8 mouse cellular contexts compared by ENCODE assay signal in the genomic region with DNA sequence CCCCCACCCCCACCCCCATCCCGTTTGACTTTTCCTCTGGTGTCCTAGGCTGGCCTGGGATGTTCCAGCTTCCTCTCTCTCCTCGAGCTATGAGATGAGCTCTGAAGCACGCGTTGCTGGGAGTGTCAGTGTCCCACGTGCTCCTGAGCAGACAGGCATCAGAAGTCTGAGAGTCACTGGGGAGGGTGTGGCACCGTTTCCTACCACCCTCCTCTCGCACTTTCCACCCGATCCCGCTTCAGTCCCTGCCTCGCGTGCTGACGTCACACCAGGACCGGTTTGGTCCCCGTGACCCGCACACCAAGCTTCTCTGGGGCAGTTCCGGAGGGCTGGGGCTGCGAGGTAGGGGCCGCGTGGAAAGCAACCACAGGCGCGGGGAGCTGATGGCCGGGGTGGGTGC. TPM values are rescaled to one million over a fixed set of nuclear protein-coding genes. Genes with fewer than 3 reads are reported as not detected.
DNase-seq lines count a peak whose midpoint lies in the region; ATAC-seq and TF ChIP-seq lines count a peak whose summit lies in the region.

No protein-coding gene starts in this region.

- no peaks in the 10 kb centered on the region for H3K27me3 ChIP-seq in spleen, adult 2 months (ENCODE audit: control insufficient read depth, insufficient read depth, low read length)
- H3K27me3 ChIP-seq in embryonic facial prominence, embryonic 12.5 days = peaks cover 32% of the 10 kb centered on the region
- peaks cover 24% of the 10 kb centered on the region for H3K27me3 ChIP-seq in hindbrain, embryonic 15.5 days
- H3K27me3 ChIP-seq in lung, embryonic 14.5 days (ENCODE audit: insufficient read depth, low read length) = peaks cover 18% of the 10 kb centered on the region
- peaks cover 28% of the 10 kb centered on the region for H3K27me3 ChIP-seq in neural tube, embryonic 12.5 days (replicated peaks)

- H3K9me3 ChIP-seq in embryonic facial prominence, embryonic 12.5 days = peaks cover 5% of the 10 kb centered on the region; the same call in 1 of the 2 replicates
- H3K9me3 ChIP-seq in hindbrain, embryonic 15.5 days = no peaks in the 10 kb centered on the region
- no peaks in the 10 kb centered on the region for H3K9me3 ChIP-seq in lung, embryonic 14.5 days (ENCODE audit: low read depth, low read length)
- H3K9me3 ChIP-seq in neural tube, embryonic 12.5 days = 0 out of 2 replicates have a peak, but pooled peaks cover 6% of the 10 kb centered on the region

- no peaks in the 10 kb centered on the region for H3K36me3 ChIP-seq in spleen, adult 2 months (ENCODE audit: control insufficient read depth, insufficient read depth, low read length)
- no peaks in the 10 kb centered on the region for H3K36me3 ChIP-seq in embryonic facial prominence, embryonic 12.5 days
- H3K36me3 ChIP-seq in hindbrain, embryonic 15.5 days = no peaks in the 10 kb centered on the region
- no peaks in the 10 kb centered on the region for H3K36me3 ChIP-seq in lung, embryonic 14.5 days (ENCODE audit: insufficient read depth)
- no peaks in the 10 kb centered on the region for H3K36me3 ChIP-seq in neural tube, embryonic 12.5 days

- H3K27ac ChIP-seq in spleen, adult 2 months (ENCODE audit: insufficient read depth, low read length) = peak overlapping the region; percentile 53; the same call in 1 of the 2 replicates
- H3K27ac ChIP-seq in embryonic facial prominence, embryonic 12.5 days = no peak overlapping the region
- no peak overlapping the region for H3K27ac ChIP-seq in hindbrain, embryonic 15.5 days (replicated peaks)
- no peak overlapping the region for H3K27ac ChIP-seq in lung, embryonic 14.5 days (ENCODE audit: low read depth)
- H3K27ac ChIP-seq in neural tube, embryonic 12.5 days = no peak overlapping the region

- 3% methylated on average over 22 of the region's 22 CpGs for WGBS in spleen, adult 2 months
- 3% methylated on average over 22 of the region's 22 CpGs for WGBS in embryonic facial prominence, embryonic 12.5 days
- WGBS in hindbrain, embryonic 15.5 days = 3% methylated on average over 22 of the region's 22 CpGs
- 2% methylated on average over 22 of the region's 22 CpGs for WGBS in lung, embryonic 14.5 days
- under 1% methylated on average over 22 of the region's 22 CpGs for WGBS in neural tube, embryonic 12.5 days

- no peak for TF ChIP-seq CTCF in spleen, adult 2 months (IDR thresholded peaks at IDR 0.05; ENCODE audit: extremely low read depth, insufficient read depth, insufficient read length, insufficient replicate concordance)
- TF ChIP-seq CTCF in lung, embryonic 14.5 days (IDR thresholded peaks at IDR 0.05; ENCODE audit: low read depth) = no peak

- peak overlapping the region; percentile 36; the same call in 1 of the 2 replicates for H3K9ac ChIP-seq in embryonic facial prominence, embryonic 12.5 days
- H3K9ac ChIP-seq in hindbrain, embryonic 15.5 days = no peak overlapping the region
- peak overlapping the region; percentile 44 for H3K9ac ChIP-seq in lung, embryonic 14.5 days
- H3K9ac ChIP-seq in neural tube, embryonic 12.5 days = peak overlapping the region; percentile 40; the same call in 1 of the 2 replicates

- peak overlapping the region; percentile 61 for H3K4me2 ChIP-seq in embryonic facial prominence, embryonic 12.5 days (replicated peaks)
- peak overlapping the region; percentile 65 for H3K4me2 ChIP-seq in hindbrain, embryonic 15.5 days
- H3K4me2 ChIP-seq in lung, embryonic 14.5 days = peak overlapping the region; percentile 63
- H3K4me2 ChIP-seq in neural tube, embryonic 12.5 days (replicated peaks) = peak overlapping the region; percentile 58

- H3K4me3 ChIP-seq in spleen, adult 2 months (ENCODE audit: extremely low read depth, insufficient read depth, insufficient read length) = peak overlapping the region; percentile 56
- peak overlapping the region; percentile 35 for H3K4me3 ChIP-seq in embryonic facial prominence, embryonic 12.5 days
- peak overlapping the region; percentile 31 for H3K4me3 ChIP-seq in hindbrain, embryonic 15.5 days
- peak overlapping the region; percentile 34 for H3K4me3 ChIP-seq in lung, embryonic 14.5 days (ENCODE audit: low read depth, low read length)
- peak overlapping the region; percentile 26; the same call in 1 of the 2 replicates for H3K4me3 ChIP-seq in neural tube, embryonic 12.5 days

- no peak for ATAC-seq in embryonic facial prominence, embryonic 12.5 days (ENCODE audit: insufficient number of reproducible peaks, insufficient read depth, low FRiP score, low TSS enrichment)
- peak; percentile 55 for ATAC-seq in hindbrain, embryonic 15.5 days (ENCODE audit: low FRiP score, low read depth)
- ATAC-seq in lung, embryonic 14.5 days (ENCODE audit: insufficient read depth) = peak; percentile 53
- peak; percentile 33; the same call in 1 of the 2 replicates for ATAC-seq in neural tube, embryonic 12.5 days (ENCODE audit: low FRiP score, low read depth)

- peak; percentile 35 to 61 for DNase-seq in spleen, adult 2 months (ENCODE audit: low read depth in 1 of 2, low spot score in 2 of 2)
- DNase-seq in spleen, postnatal 4 days (ENCODE audit: low spot score in 2 of 2) = no peak
- peak; percentile 46 for DNase-seq in lung, embryonic 14.5 days
- no peak for DNase-seq in layer of hippocampus, postnatal 10 days (ENCODE audit: low spot score in 2 of 2)
- DNase-seq in cerebellum, adult 8-10 months = no peak

- no peak for TF ChIP-seq POLR2A in spleen, adult 2 months (IDR thresholded peaks at IDR 0.05; ENCODE audit: low read depth, low read length)

- H3K4me1 ChIP-seq in spleen, adult 2 months (ENCODE audit: control insufficient read depth, insufficient read depth, insufficient read length) = peaks cover 37% of the 10 kb centered on the region
- peaks cover 8% of the 10 kb centered on the region; the same call in 1 of the 2 replicates for H3K4me1 ChIP-seq in embryonic facial prominence, embryonic 12.5 days
- peaks cover 8% of the 10 kb centered on the region for H3K4me1 ChIP-seq in hindbrain, embryonic 15.5 days (replicated peaks)
- no peaks in the 10 kb centered on the region for H3K4me1 ChIP-seq in lung, embryonic 14.5 days (ENCODE audit: insufficient read depth)
- peaks cover 8% of the 10 kb centered on the region for H3K4me1 ChIP-seq in neural tube, embryonic 12.5 days

RNA-seq across cellular contexts. Expression of a gene that starts 11.4 kb away (rescaled TPM):
- 17.6 and 19.1 TPM in 2 replicates for polyA plus RNA-seq in spleen, adult 2 months (2012; rRNA removed)
- polyA plus RNA-seq in embryonic facial prominence, embryonic 12.5 days (2016; fragmentation: Nextera tagmentation; extraction: Ambion mirVana) = 0.74 and 1.4 TPM in 2 replicates
- polyA plus RNA-seq in hindbrain, embryonic 15.5 days (2015; fragmentation: Nextera tagmentation; extraction: Ambion mirVana) = 3.9 and 5.1 TPM in 2 replicates
- polyA plus RNA-seq in lung, embryonic 14.5 days (2014; fragmentation: Nextera tagmentation; extraction: Ambion mirVana) = 0.99 and 1.1 TPM in 2 replicates
- polyA plus RNA-seq in neural tube, embryonic 12.5 days (2016; fragmentation: Nextera tagmentation; extraction: Ambion mirVana) = 0.91 and 1.5 TPM in 2 replicates
- total RNA-seq in layer of hippocampus, postnatal 10 days (2021) = 10 to 100 TPM; 27.1 to 28.8 TPM

RNA-seq across cellular contexts. Expression of a gene that starts 30.5 kb away (rescaled TPM):
- 28.3 and 40.5 TPM in 2 replicates for polyA plus RNA-seq in spleen, adult 2 months (2012; rRNA removed)
- 23.8 and 24.5 TPM in 2 replicates for polyA plus RNA-seq in embryonic facial prominence, embryonic 12.5 days (2016; fragmentation: Nextera tagmentation; extraction: Ambion mirVana)
- polyA plus RNA-seq in hindbrain, embryonic 15.5 days (2015; fragmentation: Nextera tagmentation; extraction: Ambion mirVana) = 24.9 TPM in 2 replicates
- polyA plus RNA-seq in lung, embryonic 14.5 days (2014; fragmentation: Nextera tagmentation; extraction: Ambion mirVana) = 19.8 and 21.2 TPM in 2 replicates
- polyA plus RNA-seq in neural tube, embryonic 12.5 days (2016; fragmentation: Nextera tagmentation; extraction: Ambion mirVana) = 25.2 TPM in 2 replicates
- 10 to 100 TPM; 27.6 to 28.5 TPM for total RNA-seq in layer of hippocampus, postnatal 10 days (2021)

RNA-seq across cellular contexts. Expression of a gene that starts 33.1 kb away (rescaled TPM):
- 12.2 and 12.5 TPM in 2 replicates for polyA plus RNA-seq in spleen, adult 2 months (2012; rRNA removed)
- 25.9 and 29.7 TPM in 2 replicates for polyA plus RNA-seq in embryonic facial prominence, embryonic 12.5 days (2016; fragmentation: Nextera tagmentation; extraction: Ambion mirVana)
- polyA plus RNA-seq in hindbrain, embryonic 15.5 days (2015; fragmentation: Nextera tagmentation; extraction: Ambion mirVana) = 26.0 and 29.4 TPM in 2 replicates
- polyA plus RNA-seq in lung, embryonic 14.5 days (2014; fragmentation: Nextera tagmentation; extraction: Ambion mirVana) = 21.1 and 25.5 TPM in 2 replicates
- polyA plus RNA-seq in neural tube, embryonic 12.5 days (2016; fragmentation: Nextera tagmentation; extraction: Ambion mirVana) = 20.6 and 29.5 TPM in 2 replicates
- total RNA-seq in layer of hippocampus, postnatal 10 days (2021) = 10 to 100 TPM; 53.7 to 54.5 TPM

Comparison
In these comparisons a context has a peak if more than half of its experiments do, and no peak if none do; other contexts are left out.
1. DNase-seq: peak in spleen, adult 2 months (2 of 2) and lung, embryonic 14.5 days (single experiment); none in spleen, postnatal 4 days (0 of 2), layer of hippocampus, postnatal 10 days (0 of 2) and cerebellum, adult 8-10 months (single experiment).
2. Peak in every context shown above with its lines, with median percentiles within 50 percentile points of each other: H3K4me3 ChIP-seq and H3K4me2 ChIP-seq.